Mouse (Mus musculus): ENCODE data around the gene Il23a. TPM values are rescaled to one million over a fixed set of nuclear protein-coding genes. Genes with fewer than 3 reads are reported as not detected.
"Not testable (repeated sequence)": the region's sequence is repeated elsewhere in the genome, so short reads cannot be mapped to it uniquely, and the experiment has no call there.

Il23a gene
- polyA plus RNA-seq, 1 experiment from 2014 or later = not detected

GRCm38 (mm10) chr10:128336195-128336594, 37.6 kb upstream of the Il23a start:
- ATAC-seq (ENCODE audit: low FRiP score) (no peak), DNase-seq (ENCODE audit: low spot score, missing footprints) (peak; percentile 44)
- 90% methylated on average over 3 of the region's 3 CpGs for WGBS
- H3K4me1 ChIP-seq (ENCODE audit: control insufficient read depth, insufficient read depth, low read length) = peaks cover 14% of the 10 kb centered on the region
- no peak overlapping the region for H3K27ac ChIP-seq (ENCODE audit: low read depth, low read length)
- no peak overlapping the region for H3K4me2 ChIP-seq
- no peaks in the 10 kb centered on the region for H3K9me3 ChIP-seq (ENCODE audit: control insufficient read depth, low read length)
- H3K9ac ChIP-seq (ENCODE audit: low read length) = no peak overlapping the region
- no peaks in the 10 kb centered on the region for H3K27me3 ChIP-seq (ENCODE audit: control insufficient read depth, insufficient read depth, low read length)
- no peaks in the 10 kb centered on the region for H3K36me3 ChIP-seq (ENCODE audit: control insufficient read depth, insufficient read depth, low read length)
- H3K4me3 ChIP-seq (ENCODE audit: low read depth, low read length) = no peak overlapping the region

GRCm38 (mm10) chr10:128335582-128335981, 37.0 kb upstream of the Il23a start:
- Histone ChIP-seq H3K9ac (ENCODE audit: low read length) (no peak overlapping the region), H3K36me3 (ENCODE audit: control insufficient read depth, insufficient read depth, low read length) (no peaks in the 10 kb centered on the region), H3K9me3 (ENCODE audit: control insufficient read depth, low read length) (no peaks in the 10 kb centered on the region), H3K27me3 (ENCODE audit: control insufficient read depth, insufficient read depth, low read length) (no peaks in the 10 kb centered on the region), H3K27ac (ENCODE audit: low read depth, low read length) (no peak overlapping the region), H3K4me2 (no peak overlapping the region), H3K4me1 (ENCODE audit: control insufficient read depth, insufficient read depth, low read length) (peaks cover 14% of the 10 kb centered on the region), H3K4me3 (ENCODE audit: low read depth, low read length) (no peak overlapping the region)
- ATAC-seq (ENCODE audit: low FRiP score) = no peak
- WGBS = 6% methylated on average over 4 of the region's 4 CpGs
- peak; percentile 95 for DNase-seq (ENCODE audit: low spot score, missing footprints)

DNA sequence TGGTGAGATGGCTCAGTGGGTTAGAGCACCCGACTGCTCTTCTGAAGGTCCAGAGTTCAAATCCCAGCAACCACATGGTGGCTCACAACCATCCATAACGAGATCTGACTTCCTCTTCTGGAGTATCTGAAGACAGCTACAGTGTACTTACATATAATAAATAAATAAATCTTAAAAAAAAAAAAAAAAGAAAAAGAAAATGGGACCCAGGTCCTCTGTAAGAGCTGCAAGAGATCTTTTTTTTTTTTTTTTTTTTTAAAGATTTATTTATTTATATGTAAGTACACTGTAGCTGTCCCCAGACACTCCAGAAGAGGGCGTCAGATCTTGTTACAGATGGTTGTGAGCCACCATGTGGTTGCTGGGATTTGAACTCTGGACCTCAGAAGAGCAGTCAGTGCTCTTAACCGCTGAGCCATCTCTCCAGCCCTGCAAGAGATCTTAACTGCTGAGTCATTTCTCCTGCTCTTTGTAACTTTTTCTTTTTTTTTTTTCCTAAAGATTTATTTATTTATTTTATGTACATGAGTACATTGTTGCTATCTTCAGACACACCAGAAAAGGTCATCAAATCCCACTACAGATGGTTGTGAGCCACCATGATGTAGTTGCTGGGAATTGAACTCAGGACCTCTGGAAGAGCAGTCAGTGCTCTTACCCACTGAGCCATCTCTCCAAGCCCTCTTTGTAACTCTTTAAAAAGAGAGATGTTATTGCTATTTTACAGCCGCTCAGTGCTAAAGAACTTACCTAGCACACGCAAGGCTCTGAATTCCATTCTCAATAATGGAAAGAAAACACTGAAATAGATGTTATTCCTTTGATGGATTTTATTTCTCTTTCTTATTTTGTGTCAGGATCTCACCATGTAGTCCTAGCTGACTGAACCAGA, 34.1 kb upstream of the Il23a start:
- not testable (repeated sequence) for ATAC-seq (ENCODE audit: low FRiP score); H3K4me1 ChIP-seq (ENCODE audit: control insufficient read depth, insufficient read depth, low read length); H3K27me3 ChIP-seq (ENCODE audit: control insufficient read depth, insufficient read depth, low read length); H3K36me3 ChIP-seq (ENCODE audit: control insufficient read depth, insufficient read depth, low read length); H3K9ac ChIP-seq (ENCODE audit: low read length); H3K27ac ChIP-seq (ENCODE audit: low read depth, low read length); H3K4me3 ChIP-seq (ENCODE audit: low read depth, low read length); DNase-seq (ENCODE audit: low spot score, missing footprints); H3K9me3 ChIP-seq (ENCODE audit: control insufficient read depth, low read length); H3K4me2 ChIP-seq
- 84% methylated on average over 6 of the region's 6 CpGs for whole genome bisulfite sequencing

GRCm38 (mm10) chr10:128327610-128328009, 29.1 kb upstream of the Il23a start:
- H3K9ac ChIP-seq (ENCODE audit: low read length) = no peak overlapping the region
- peaks cover 9% of the 10 kb centered on the region for H3K4me1 ChIP-seq (ENCODE audit: control insufficient read depth, insufficient read depth, low read length)
- WGBS = 93% methylated on average over 10 of the region's 10 CpGs
- no peak overlapping the region for H3K4me2 ChIP-seq
- H3K27ac ChIP-seq (ENCODE audit: low read depth, low read length) = no peak overlapping the region
- no peaks in the 10 kb centered on the region for H3K9me3 ChIP-seq (ENCODE audit: control insufficient read depth, low read length)
- H3K27me3 ChIP-seq (ENCODE audit: control insufficient read depth, insufficient read depth, low read length) = no peaks in the 10 kb centered on the region
- H3K4me3 ChIP-seq (ENCODE audit: low read depth, low read length) = no peak overlapping the region
- ATAC-seq (ENCODE audit: low FRiP score) (no peak), DNase-seq (ENCODE audit: low spot score, missing footprints) (no peak)
- H3K36me3 ChIP-seq (ENCODE audit: control insufficient read depth, insufficient read depth, low read length) = peaks cover 21% of the 10 kb centered on the region

GRCm38 (mm10) chr10:128326825-128327224, 28.3 kb upstream of the Il23a start:
- Histone ChIP-seq H3K27ac (ENCODE audit: low read depth, low read length) (no peak overlapping the region), H3K4me1 (ENCODE audit: control insufficient read depth, insufficient read depth, low read length) (peaks cover 9% of the 10 kb centered on the region), H3K9me3 (ENCODE audit: control insufficient read depth, low read length) (no peaks in the 10 kb centered on the region), H3K36me3 (ENCODE audit: control insufficient read depth, insufficient read depth, low read length) (peaks cover 21% of the 10 kb centered on the region), H3K9ac (ENCODE audit: low read length) (no peak overlapping the region), H3K4me2 (no peak overlapping the region), H3K4me3 (ENCODE audit: low read depth, low read length) (no peak overlapping the region), H3K27me3 (ENCODE audit: control insufficient read depth, insufficient read depth, low read length) (no peaks in the 10 kb centered on the region)
- ATAC-seq (ENCODE audit: low FRiP score) (no peak), DNase-seq (ENCODE audit: low spot score, missing footprints) (no peak)
- WGBS = 95% methylated on average over 8 of the region's 8 CpGs

- H3K27ac ChIP-seq (ENCODE audit: low read depth, low read length) = no peak overlapping the region
- 87% methylated on average over 8 of the region's 8 CpGs for WGBS
Observed at GRCm38 (mm10) chr10:128323516-128323915, 25.0 kb upstream of the Il23a start.

GRCm38 (mm10) chr10:128322141-128323108, 23.9 kb upstream of the Il23a start, which contains the start of gene Cnpy2:
Cnpy2 (plus strand) TSS chr10:128322459.
- WGBS = under 1% methylated on average over 40 of the region's 40 CpGs
- Histone ChIP-seq H3K4me3 (ENCODE audit: low read depth, low read length) (peak within 1 kb of the TSS; percentile 82), H3K9me3 (ENCODE audit: control insufficient read depth, low read length) (no peaks in the 10 kb centered on the region), H3K4me1 (ENCODE audit: control insufficient read depth, insufficient read depth, low read length) (peaks cover 11% of the 10 kb centered on the region), H3K4me2 (peak within 1 kb of the TSS; percentile 89), H3K9ac (ENCODE audit: low read length) (peak within 1 kb of the TSS; percentile 99), H3K27ac (ENCODE audit: low read depth, low read length) (peak within 1 kb of the TSS; percentile 87), H3K36me3 (ENCODE audit: control insufficient read depth, insufficient read depth, low read length) (peaks cover 29% of the 10 kb centered on the region), H3K27me3 (ENCODE audit: control insufficient read depth, insufficient read depth, low read length) (no peaks in the 10 kb centered on the region)
- DNase-seq (ENCODE audit: low spot score, missing footprints) = peak; percentile 99
- peak; percentile 97 for ATAC-seq (ENCODE audit: low FRiP score)

More at GRCm38 (mm10) chr10:128323516-128323915, 25.0 kb upstream of the Il23a start:
- peak overlapping the region; percentile 99 for H3K9ac ChIP-seq (ENCODE audit: low read length)
- peak overlapping the region; percentile 89 for H3K4me2 ChIP-seq
- peak overlapping the region; percentile 82 for H3K4me3 ChIP-seq (ENCODE audit: low read depth, low read length)
- H3K4me1 ChIP-seq (ENCODE audit: control insufficient read depth, insufficient read depth, low read length) = peaks cover 11% of the 10 kb centered on the region
- ATAC-seq (ENCODE audit: low FRiP score) (no peak), DNase-seq (ENCODE audit: low spot score, missing footprints) (peak; percentile 81)
- no peaks in the 10 kb centered on the region for H3K9me3 ChIP-seq (ENCODE audit: control insufficient read depth, low read length)
- H3K27me3 ChIP-seq (ENCODE audit: control insufficient read depth, insufficient read depth, low read length) = no peaks in the 10 kb centered on the region
- peaks cover 25% of the 10 kb centered on the region for H3K36me3 ChIP-seq (ENCODE audit: control insufficient read depth, insufficient read depth, low read length)

GRCm38 (mm10) chr10:128321641-128322040, 23.1 kb upstream of the Il23a start:
- WGBS = 63% methylated on average over 12 of the region's 12 CpGs
- Histone ChIP-seq H3K4me1 (ENCODE audit: control insufficient read depth, insufficient read depth, low read length) (peaks cover 11% of the 10 kb centered on the region), H3K4me3 (ENCODE audit: low read depth, low read length) (peak overlapping the region; percentile 82), H3K4me2 (peak overlapping the region; percentile 89), H3K9ac (ENCODE audit: low read length) (peak overlapping the region; percentile 99), H3K27me3 (ENCODE audit: control insufficient read depth, insufficient read depth, low read length) (no peaks in the 10 kb centered on the region), H3K36me3 (ENCODE audit: control insufficient read depth, insufficient read depth, low read length) (peaks cover 24% of the 10 kb centered on the region), H3K9me3 (ENCODE audit: control insufficient read depth, low read length) (no peaks in the 10 kb centered on the region), H3K27ac (ENCODE audit: low read depth, low read length) (no peak overlapping the region)
- no peak for ATAC-seq (ENCODE audit: low FRiP score)
- DNase-seq (ENCODE audit: low spot score, missing footprints) = peak; percentile 90
